Mouse (Mus musculus) kidney, embryonic 14.5 days (tissue): ENCODE measurements around the gene Ptprm. TPM values are rescaled to one million over a fixed set of nuclear protein-coding genes. Genes with fewer than 3 reads are reported as not detected.

ENCODE experiments used
- ATAC-seq: fragments of 200-750 bp; cut with Nextera tagmentation; 2 replicates; pipeline ENCODE4 v1.8.0; 2017; ENCODE audit warnings: moderate number of reproducible peaks, mild to moderate bottlenecking, moderate TSS enrichment, moderate library complexity; ENCODE audit not compliant: low FRiP score, low TSS enrichment
- H3K27ac ChIP-seq: fragments of 300-500 bp; sonication (generic); 2 replicates; pipeline ENCODE4 v1.5.1; 2014; ENCODE audit warnings: low read depth, mild to moderate bottlenecking, low read length, moderate library complexity, mixed read lengths
- H3K27me3 ChIP-seq: fragments of 300-500 bp; sonication (generic); 2 replicates; pipeline ENCODE4 v1.6.1; 2014; ENCODE audit warnings: mild to moderate bottlenecking, low read length; ENCODE audit not compliant: control insufficient read depth, insufficient read depth
- H3K36me3 ChIP-seq: fragments of 300-500 bp; sonication (generic); 2 replicates; pipeline ENCODE4 v1.6.1; 2014; ENCODE audit warnings: low read length, mixed read lengths; ENCODE audit not compliant: control insufficient read depth, insufficient read depth
- H3K4me1 ChIP-seq: fragments of 300-500 bp; sonication (generic); 2 replicates; pipeline ENCODE4 v1.6.1; 2014; ENCODE audit warnings: low read length, mixed read lengths; ENCODE audit not compliant: control insufficient read depth, insufficient read depth
- H3K4me2 ChIP-seq: fragments of 300-500 bp; sonication (generic); replicated peaks from 2 replicates; pipeline ENCODE4 v1.6.1; 2014; ENCODE audit warnings: low read depth, mild to moderate bottlenecking, low read length
- H3K4me3 ChIP-seq: fragments of 300-500 bp; sonication (generic); 2 replicates; pipeline ENCODE4 v1.5.1; 2014; ENCODE audit warnings: mild to moderate bottlenecking, low read length
- H3K9ac ChIP-seq: fragments of 300-500 bp; sonication (generic); 2 replicates; pipeline ENCODE4 v1.6.1; 2014; ENCODE audit warnings: low read depth, mild to moderate bottlenecking, low read length, moderate library complexity
- H3K9me3 ChIP-seq: fragments of 300-500 bp; sonication (generic); 2 replicates; pipeline ENCODE4 v1.6.1; 2016; ENCODE audit warnings: low read length; ENCODE audit not compliant: control insufficient read depth
- WGBS: fragments of 180-500 bp; shearing (Covaris S2); extraction: QIAGEN DNeasy Blood & Tissue Kit; methylation state at CpG from one replicate; pipeline ENCODE4 v1.1.7; 2014; 5-methylcytosine and 5-hydroxymethylcytosine counted together
- polyA plus RNA-seq: library from polyadenylated mRNA; unstranded; fragments of >200 nt; fragmentation: Nextera tagmentation; extraction: Ambion mirVana; gene quantifications from 2 replicates; pipeline ENCODE4 v1.2.1, GENCODE M21; 2014

Gene Ptprm
- polyA plus RNA-seq, 1 experiment from 2014 or later = 22.6 TPM

DNA sequence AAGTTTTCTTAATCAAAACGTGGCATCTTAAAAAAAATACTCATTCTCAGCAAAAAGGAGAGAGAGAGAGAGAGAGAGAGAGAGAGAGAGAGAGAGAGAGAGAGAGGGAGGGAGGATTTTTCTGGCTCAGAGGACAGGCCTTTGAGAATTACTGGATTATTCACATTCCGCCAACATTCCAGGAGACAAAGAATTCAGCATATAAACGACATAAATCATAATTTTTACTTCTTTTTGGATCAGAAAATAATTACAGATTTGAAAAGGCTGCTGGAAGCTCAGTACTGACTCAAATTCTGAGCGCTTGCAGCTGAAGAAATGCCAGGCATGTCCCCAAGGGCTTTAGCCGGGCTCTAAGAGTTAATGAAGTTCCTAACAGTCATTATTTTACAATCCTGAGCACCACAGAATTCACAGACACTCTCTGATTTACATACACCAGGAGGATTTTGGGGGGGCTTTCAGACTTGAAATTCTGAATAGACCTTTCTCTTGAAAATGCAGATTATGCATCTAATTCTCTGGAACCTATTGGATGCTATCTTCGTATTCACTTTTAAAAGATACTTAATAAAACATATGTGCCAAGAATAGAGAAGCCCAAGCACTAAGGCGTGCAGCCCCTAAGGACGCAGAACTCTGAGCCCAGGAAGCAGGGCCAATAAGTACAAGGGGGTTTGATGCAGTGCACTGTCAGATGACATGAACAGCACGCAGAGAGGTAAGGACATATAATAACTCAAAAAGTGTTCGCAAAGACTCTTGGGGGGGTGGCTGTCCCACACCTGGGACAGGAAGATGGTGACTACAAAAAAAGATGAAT lies 112.1 kb downstream of the Ptprm start:
- H3K4me2 ChIP-seq = no peak overlapping the region
- ATAC-seq = no peak
- no peak overlapping the region for H3K27ac ChIP-seq
- no peak overlapping the region for H3K9ac ChIP-seq
- H3K4me3 ChIP-seq = no peak overlapping the region
- no peaks in the 10 kb centered on the region for H3K36me3 ChIP-seq
- no peaks in the 10 kb centered on the region for H3K27me3 ChIP-seq
- H3K4me1 ChIP-seq = peaks cover 20% of the 10 kb centered on the region; the same call in 1 of the 2 replicates
- no peaks in the 10 kb centered on the region for H3K9me3 ChIP-seq
- WGBS = 63% methylated on average over 10 of the region's 10 CpGs

DNA sequence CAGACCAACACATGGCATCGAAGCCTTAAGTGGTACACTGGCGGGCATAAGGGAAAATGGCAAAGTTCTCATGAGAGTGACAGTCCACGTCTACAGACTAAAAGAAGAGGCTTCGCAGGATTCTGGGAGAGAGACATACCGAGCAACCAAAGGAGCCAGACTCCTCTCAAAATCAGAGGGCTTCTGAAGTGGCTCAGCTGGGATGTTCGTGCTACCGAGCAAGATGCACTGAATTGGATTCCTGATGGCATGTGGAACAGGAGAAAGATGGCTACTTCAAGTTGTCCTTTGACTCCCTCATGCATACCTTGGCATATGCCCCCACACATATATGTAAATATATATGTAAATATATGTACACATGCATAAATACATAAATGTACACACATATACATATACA lies 115.4 kb downstream of the Ptprm start:
- H3K36me3 ChIP-seq = no peaks in the 10 kb centered on the region
- H3K4me2 ChIP-seq = no peak overlapping the region
- WGBS = 94% methylated on average over 7 of the region's 7 CpGs
- ATAC-seq = no peak
- H3K9me3 ChIP-seq = no peaks in the 10 kb centered on the region
- no peak overlapping the region for H3K9ac ChIP-seq
- H3K4me3 ChIP-seq = no peak overlapping the region
- H3K27ac ChIP-seq = no peak overlapping the region
- no peaks in the 10 kb centered on the region for H3K27me3 ChIP-seq
- peaks cover 12% of the 10 kb centered on the region; the same call in 1 of the 2 replicates for H3K4me1 ChIP-seq

DNA sequence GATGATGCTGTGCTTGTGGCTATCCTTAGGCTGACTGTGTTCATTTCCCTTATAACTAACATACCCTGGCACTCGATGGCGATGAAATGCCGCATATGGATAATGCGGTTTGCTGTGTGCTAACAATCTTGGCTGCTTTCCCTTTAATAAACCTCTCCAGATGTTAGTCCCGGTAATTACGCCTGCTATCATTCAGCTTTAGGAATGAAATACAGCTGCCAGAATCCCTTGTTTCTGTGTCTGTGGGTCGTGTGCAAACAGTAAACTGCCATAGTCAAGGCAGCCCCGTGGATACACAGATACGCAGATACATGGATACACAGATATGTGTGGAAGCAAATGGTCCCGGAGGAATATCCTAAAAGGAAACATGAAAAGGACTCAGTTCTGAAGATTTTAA lies 116.8 kb downstream of the Ptprm start:
- H3K27ac ChIP-seq = no peak overlapping the region
- ATAC-seq = no peak
- no peaks in the 10 kb centered on the region for H3K9me3 ChIP-seq
- H3K4me2 ChIP-seq = no peak overlapping the region
- peaks cover 9% of the 10 kb centered on the region; the same call in 1 of the 2 replicates for H3K4me1 ChIP-seq
- no peak overlapping the region for H3K9ac ChIP-seq
- no peaks in the 10 kb centered on the region for H3K36me3 ChIP-seq
- H3K4me3 ChIP-seq = no peak overlapping the region
- WGBS = 88% methylated on average over 10 of the region's 10 CpGs
- no peaks in the 10 kb centered on the region for H3K27me3 ChIP-seq

DNA sequence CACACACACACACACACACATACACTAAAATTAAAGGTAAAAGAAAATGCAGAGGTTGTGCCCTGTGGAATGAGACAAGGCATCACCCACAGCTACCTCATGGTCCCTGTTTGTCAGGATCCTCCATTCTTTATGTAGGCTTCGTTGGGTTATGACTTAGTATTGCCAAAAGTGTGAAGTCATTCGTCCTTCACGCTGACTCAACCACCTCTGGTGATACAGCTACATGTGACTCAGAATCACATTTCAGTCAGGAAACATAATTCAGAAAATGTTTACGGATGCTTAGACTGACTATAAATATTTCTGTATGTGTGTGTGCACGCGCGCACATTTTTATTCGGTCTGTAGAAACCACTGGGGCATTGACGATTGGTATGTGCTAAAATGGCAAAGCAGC lies 121.2 kb downstream of the Ptprm start:
- no peaks in the 10 kb centered on the region for H3K4me1 ChIP-seq
- no peak overlapping the region for H3K9ac ChIP-seq
- no peaks in the 10 kb centered on the region for H3K9me3 ChIP-seq
- H3K4me2 ChIP-seq = no peak overlapping the region
- ATAC-seq = no peak
- 90% methylated on average over 9 of the region's 9 CpGs for WGBS
- H3K4me3 ChIP-seq = no peak overlapping the region
- no peaks in the 10 kb centered on the region for H3K36me3 ChIP-seq
- H3K27me3 ChIP-seq = no peaks in the 10 kb centered on the region
- no peak overlapping the region for H3K27ac ChIP-seq

DNA sequence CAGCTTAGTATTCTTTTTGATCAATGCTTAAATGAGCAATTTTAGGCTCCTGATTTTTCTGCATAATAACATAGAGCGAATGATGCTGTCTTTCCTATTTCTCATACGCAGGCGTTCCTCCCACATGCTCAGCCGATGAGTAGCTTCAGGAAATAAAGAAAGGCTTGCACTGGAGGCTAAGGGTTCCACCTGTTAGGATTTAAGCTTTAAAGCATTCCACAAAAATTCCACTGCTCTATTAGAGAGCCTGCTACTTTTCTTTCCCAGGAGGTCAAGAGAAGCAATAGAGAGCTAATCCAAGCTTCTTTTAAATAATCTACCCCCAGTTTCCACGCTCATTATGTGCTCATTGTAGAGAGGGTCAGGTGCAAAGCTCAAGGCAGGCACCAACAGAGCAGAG lies 127.3 kb downstream of the Ptprm start:
- 69% methylated on average over 5 of the region's 5 CpGs for WGBS
- H3K27ac ChIP-seq = no peak overlapping the region
- H3K36me3 ChIP-seq = no peaks in the 10 kb centered on the region
- H3K9me3 ChIP-seq = no peaks in the 10 kb centered on the region
- ATAC-seq = no peak
- H3K4me1 ChIP-seq = no peaks in the 10 kb centered on the region
- no peak overlapping the region for H3K9ac ChIP-seq
- no peaks in the 10 kb centered on the region for H3K27me3 ChIP-seq
- H3K4me2 ChIP-seq = no peak overlapping the region
- H3K4me3 ChIP-seq = no peak overlapping the region

DNA sequence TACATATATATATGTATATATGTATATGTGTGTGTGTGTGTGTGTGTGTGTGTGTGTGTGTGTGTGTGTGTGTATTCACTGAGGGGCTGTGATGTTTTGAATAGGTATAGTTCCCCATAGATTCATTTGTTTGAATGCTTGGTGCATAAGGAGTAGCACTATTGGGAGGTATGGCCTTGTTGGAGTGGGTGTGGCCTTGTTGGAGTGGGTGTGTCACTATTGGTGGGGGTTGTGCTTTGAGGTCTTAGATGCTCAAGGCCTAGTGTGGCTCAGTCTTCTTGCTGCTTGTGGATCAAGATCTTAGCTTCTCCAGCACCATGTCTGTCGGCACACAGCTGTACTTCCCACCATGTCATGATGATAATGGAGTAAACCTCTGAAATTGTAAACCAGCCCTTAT lies 138.9 kb downstream of the Ptprm start:
- 87% methylated on average over 1 of the region's 1 CpGs for whole genome bisulfite sequencing
- Histone ChIP-seq H3K4me1 (no peaks in the 10 kb centered on the region), H3K9ac (no peak overlapping the region), H3K4me3 (no peak overlapping the region), H3K9me3 (no peaks in the 10 kb centered on the region), H3K27me3 (no peaks in the 10 kb centered on the region), H3K4me2 (no peak overlapping the region), H3K27ac (no peak overlapping the region), H3K36me3 (no peaks in the 10 kb centered on the region)
- ATAC-seq = no peak

DNA sequence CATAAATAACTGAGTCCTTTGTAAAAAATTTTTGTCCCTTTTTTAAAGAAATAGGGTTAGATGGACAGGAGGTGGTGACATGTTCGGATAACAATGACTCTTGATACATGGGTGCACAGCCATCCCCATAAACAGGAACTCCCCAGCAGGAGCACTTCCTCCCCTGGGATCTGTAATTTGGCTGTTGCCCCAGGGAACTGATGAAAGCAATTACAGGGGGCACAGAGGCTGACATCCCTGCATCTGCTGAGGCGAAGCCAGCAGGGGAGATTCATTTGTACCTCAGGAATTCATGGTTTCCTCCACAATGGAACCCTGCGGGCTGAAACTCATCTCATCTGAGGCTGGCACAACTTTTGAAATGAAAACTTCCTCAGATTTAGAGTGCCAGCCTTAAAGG lies 140.5 kb downstream of the Ptprm start:
- H3K9me3 ChIP-seq = no peaks in the 10 kb centered on the region
- no peak overlapping the region for H3K4me3 ChIP-seq
- H3K36me3 ChIP-seq = no peaks in the 10 kb centered on the region
- 15% methylated on average over 3 of the region's 3 CpGs for WGBS
- H3K27me3 ChIP-seq = no peaks in the 10 kb centered on the region
- no peak overlapping the region for H3K9ac ChIP-seq
- no peak overlapping the region for H3K27ac ChIP-seq
- H3K4me2 ChIP-seq = no peak overlapping the region
- H3K4me1 ChIP-seq = no peaks in the 10 kb centered on the region
- no peak for ATAC-seq

DNA sequence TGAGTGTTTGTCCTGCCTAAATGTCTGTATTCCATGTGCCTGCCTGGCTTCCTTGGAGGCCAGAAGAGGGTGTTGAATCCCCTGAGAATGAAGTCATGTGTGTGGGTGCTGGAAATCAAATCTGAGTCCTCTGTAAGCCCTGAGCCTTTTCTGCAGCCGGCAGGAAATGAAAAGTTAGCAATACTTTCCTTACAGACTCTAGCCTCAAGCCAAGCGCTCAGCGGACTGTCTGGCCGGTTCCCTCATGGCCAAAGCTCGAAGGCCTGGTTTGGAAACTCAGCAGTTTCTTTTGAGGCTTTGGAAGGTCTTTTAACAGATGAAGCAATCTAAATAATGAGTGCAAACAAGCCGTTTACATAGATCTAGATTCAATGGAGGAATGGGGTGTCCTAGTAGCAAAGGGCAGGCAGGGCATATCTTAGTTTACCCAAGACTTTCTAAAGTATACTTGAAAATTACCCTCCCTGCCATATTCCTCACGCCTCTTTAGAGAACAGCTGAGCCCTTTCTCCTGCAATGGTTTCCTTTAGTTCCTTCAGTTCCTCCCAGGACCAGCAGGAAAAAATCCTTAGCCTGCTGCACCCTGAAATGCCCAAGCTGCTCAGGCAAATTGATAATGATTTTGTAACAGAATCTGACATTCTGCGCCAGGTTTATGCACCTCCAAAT lies 144.4 kb downstream of the Ptprm start:
- no peak overlapping the region for H3K4me3 ChIP-seq
- H3K9me3 ChIP-seq = no peaks in the 10 kb centered on the region
- 66% methylated on average over 8 of the region's 8 CpGs for WGBS
- H3K27ac ChIP-seq = no peak overlapping the region
- H3K36me3 ChIP-seq = no peaks in the 10 kb centered on the region
- H3K4me2 ChIP-seq = no peak overlapping the region
- no peaks in the 10 kb centered on the region for H3K27me3 ChIP-seq
- H3K9ac ChIP-seq = no peak overlapping the region
- no peaks in the 10 kb centered on the region for H3K4me1 ChIP-seq
- ATAC-seq = no peak

DNA sequence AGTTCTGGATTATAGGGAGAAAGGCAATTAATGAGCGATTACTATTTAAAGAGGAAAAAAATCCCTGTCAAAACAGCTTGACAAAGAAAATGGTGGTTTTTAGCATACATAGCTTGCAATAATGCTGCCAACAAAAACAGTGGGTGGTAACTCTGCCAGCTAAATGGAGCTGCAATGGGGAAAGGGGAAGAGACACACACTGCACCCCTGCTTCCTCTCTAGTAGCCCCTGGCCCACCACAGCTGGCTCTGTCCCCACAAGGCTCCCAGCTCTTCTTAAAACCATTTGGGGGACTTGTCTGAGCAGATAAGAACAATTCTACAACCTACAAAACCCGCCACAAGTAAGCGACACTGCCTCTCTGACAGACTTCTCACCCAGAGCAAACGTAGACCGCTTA lies 145.7 kb downstream of the Ptprm start:
- Histone ChIP-seq H3K4me3 (no peak overlapping the region), H3K27me3 (no peaks in the 10 kb centered on the region), H3K27ac (no peak overlapping the region), H3K36me3 (no peaks in the 10 kb centered on the region), H3K9ac (no peak overlapping the region), H3K4me1 (no peaks in the 10 kb centered on the region), H3K9me3 (no peaks in the 10 kb centered on the region), H3K4me2 (no peak overlapping the region)
- WGBS = 83% methylated on average over 5 of the region's 5 CpGs
- no peak for ATAC-seq
